Mouse (Mus musculus): ENCODE measurements around the gene Zswim1. TPM values are rescaled to one million over a fixed set of nuclear protein-coding genes. Genes with fewer than 3 reads are reported as not detected.
"Not testable (repeated sequence)": the region's sequence is repeated elsewhere in the genome, so short reads cannot be mapped to it uniquely, and the experiment has no call there.

The Zswim1 gene
- polyA plus RNA-seq, 1 experiment from 2014 or later, result 26.1 TPM

DNA sequence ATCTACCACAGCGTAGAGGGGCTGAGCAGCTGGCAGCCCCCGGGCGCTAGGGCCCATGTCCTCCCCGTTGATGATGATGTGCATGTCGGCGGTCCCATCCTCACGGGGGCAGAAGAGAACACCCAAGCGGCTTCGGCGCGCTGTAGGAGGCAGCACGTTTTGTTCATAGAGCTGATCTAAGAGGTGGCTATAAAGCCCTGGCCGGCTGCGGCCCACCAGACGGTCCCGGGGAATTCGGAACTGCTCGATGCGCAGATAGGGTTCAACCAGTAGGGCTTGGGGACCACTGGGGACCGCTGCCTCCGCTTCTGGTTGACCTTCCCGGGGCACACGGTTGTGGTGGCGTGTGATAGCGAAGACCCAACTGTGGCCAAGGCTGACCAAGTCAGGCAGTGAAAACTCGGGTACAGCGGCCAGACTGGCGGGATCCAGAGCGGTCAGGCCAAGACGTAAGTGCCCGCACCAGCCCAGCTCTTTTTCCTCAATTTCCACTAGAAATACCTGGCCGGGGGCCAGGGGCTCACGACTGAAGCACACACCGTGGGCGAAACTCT is 10.3 kb downstream of the Zswim1 start, which contains the start of gene Ctsa:
Ctsa (plus strand) TSS at position 126 of the 554 bp plus-strand sequence.
- H3K36me3 ChIP-seq (ENCODE audit: control insufficient read depth, insufficient read depth, low read length), result peaks cover 2% of the 10 kb centered on the region
- H3K4me3 ChIP-seq (ENCODE audit: low read length), result peak within 1 kb of the TSS; percentile 69
- no peaks in the 10 kb centered on the region for H3K9me3 ChIP-seq (ENCODE audit: control insufficient read depth, low read length)
- peak within 1 kb of the TSS; percentile 99 for H3K4me2 ChIP-seq (ENCODE audit: low read length)
- peak; percentile 63 for ATAC-seq
- peak within 1 kb of the TSS; percentile 79 for H3K9ac ChIP-seq (ENCODE audit: low read depth, low read length)
- WGBS, result 1% methylated on average over 33 of the region's 35 CpGs
- peaks cover 17% of the 10 kb centered on the region for H3K4me1 ChIP-seq (ENCODE audit: control insufficient read depth, insufficient read depth, low read depth, low read length)
- peak within 1 kb of the TSS; percentile 78 for H3K27ac ChIP-seq (ENCODE audit: low read depth, low read length)
- no peaks in the 10 kb centered on the region for H3K27me3 ChIP-seq (replicated peaks; ENCODE audit: control insufficient read depth, insufficient read depth, low read length)

DNA sequence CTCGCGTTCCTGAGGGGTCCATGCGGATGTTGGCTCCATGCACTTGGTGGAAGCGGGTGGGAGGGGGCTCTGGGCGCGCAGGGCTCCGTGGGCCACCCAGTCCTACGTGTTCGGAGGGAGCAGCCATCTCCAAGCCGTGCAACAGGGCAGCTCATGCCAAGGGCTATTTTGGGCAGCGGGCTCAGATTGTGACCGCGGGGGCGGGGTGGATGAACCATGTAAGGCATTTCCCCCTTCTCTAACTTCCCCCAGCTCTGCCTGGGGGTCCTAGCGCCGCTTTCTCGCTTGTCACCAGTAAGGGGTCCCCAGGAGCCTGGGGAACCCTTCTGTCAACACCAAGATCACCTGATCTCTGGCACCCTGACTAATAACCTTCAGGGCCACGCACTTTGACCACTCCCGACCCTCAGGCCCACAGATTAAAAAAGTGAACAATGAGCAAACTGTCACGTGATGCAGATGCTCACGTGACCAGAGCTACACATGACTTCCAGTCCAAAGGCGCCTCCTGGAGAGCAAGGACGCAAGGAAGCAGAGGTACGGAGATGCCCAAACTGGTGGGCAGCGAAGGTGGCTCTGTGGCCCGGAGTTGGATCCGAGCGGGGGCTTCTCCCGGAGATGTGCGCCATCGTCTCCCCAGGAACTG is 11.0 kb downstream of the Zswim1 start, which contains the start of gene Neurl2:
Neurl2 (minus strand) TSS at position 143 of the 646 bp plus-strand sequence.
- H3K36me3 ChIP-seq (ENCODE audit: control insufficient read depth, insufficient read depth, low read length), result peaks cover 4% of the 10 kb centered on the region; the same call in 1 of the 2 replicates
- no peaks in the 10 kb centered on the region for H3K9me3 ChIP-seq (ENCODE audit: control insufficient read depth, low read length)
- peaks cover 17% of the 10 kb centered on the region for H3K4me1 ChIP-seq (ENCODE audit: control insufficient read depth, insufficient read depth, low read depth, low read length)
- no peaks in the 10 kb centered on the region for H3K27me3 ChIP-seq (replicated peaks; ENCODE audit: control insufficient read depth, insufficient read depth, low read length)
- H3K9ac ChIP-seq (ENCODE audit: low read depth, low read length), result peak within 1 kb of the TSS; percentile 79
- WGBS, result under 1% methylated on average over 31 of the region's 31 CpGs
- ATAC-seq, result peak; percentile 70
- H3K4me3 ChIP-seq (ENCODE audit: low read length), result peak within 1 kb of the TSS; percentile 69
- peak within 1 kb of the TSS; percentile 78 for H3K27ac ChIP-seq (ENCODE audit: low read depth, low read length)
- peak within 1 kb of the TSS; percentile 99 for H3K4me2 ChIP-seq (ENCODE audit: low read length)

DNA sequence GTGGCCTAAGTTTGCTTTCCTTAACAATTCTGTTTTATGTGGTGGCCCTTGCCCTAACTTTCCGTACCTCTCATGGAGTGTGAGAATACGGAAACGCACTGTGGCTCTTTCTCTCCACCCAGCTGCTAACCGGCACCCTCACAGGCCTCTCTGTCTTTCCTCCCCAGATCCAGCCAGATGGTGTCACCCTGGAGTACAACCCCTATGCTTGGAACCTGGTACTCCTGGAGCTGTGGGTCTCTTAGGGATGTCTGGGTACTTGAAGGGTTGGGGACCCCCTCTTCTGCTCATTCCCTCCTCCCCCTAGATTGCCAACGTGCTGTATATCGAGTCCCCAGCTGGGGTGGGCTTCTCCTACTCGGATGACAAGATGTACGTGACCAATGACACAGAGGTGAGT is 12.0 kb downstream of the Zswim1 start:
- no peaks in the 10 kb centered on the region for H3K27me3 ChIP-seq (replicated peaks; ENCODE audit: control insufficient read depth, insufficient read depth, low read length)
- peak overlapping the region; percentile 79 for H3K9ac ChIP-seq (ENCODE audit: low read depth, low read length)
- peaks cover 7% of the 10 kb centered on the region; the same call in 1 of the 2 replicates for H3K36me3 ChIP-seq (ENCODE audit: control insufficient read depth, insufficient read depth, low read length)
- no peak overlapping the region for H3K27ac ChIP-seq (ENCODE audit: low read depth, low read length)
- H3K4me3 ChIP-seq (ENCODE audit: low read length), result peak overlapping the region; percentile 69
- H3K4me1 ChIP-seq (ENCODE audit: control insufficient read depth, insufficient read depth, low read depth, low read length), result peaks cover 17% of the 10 kb centered on the region
- peak overlapping the region; percentile 99 for H3K4me2 ChIP-seq (ENCODE audit: low read length)
- no peak for ATAC-seq
- no peaks in the 10 kb centered on the region for H3K9me3 ChIP-seq (ENCODE audit: control insufficient read depth, low read length)
- 44% methylated on average over 8 of the region's 8 CpGs for WGBS

DNA sequence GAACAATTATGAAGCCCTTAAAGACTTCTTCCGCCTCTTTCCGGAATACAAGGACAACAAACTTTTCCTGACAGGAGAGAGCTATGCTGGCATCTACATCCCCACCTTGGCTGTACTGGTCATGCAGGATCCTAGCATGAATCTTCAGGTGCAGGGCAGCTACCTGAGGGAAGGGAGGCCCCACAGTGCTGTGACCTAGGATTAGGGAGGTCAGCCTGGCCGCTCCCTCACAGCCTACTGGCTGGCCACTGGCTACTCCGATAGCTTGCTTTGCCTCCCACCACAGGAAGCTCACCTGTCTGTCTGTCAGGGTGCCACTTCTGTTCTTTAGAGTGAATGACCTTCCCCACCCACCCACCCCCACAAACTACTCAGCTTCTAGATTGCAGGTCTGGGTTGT is 12.7 kb downstream of the Zswim1 start:
- Histone ChIP-seq H3K4me1 (ENCODE audit: control insufficient read depth, insufficient read depth, low read depth, low read length) (peaks cover 17% of the 10 kb centered on the region), H3K27me3 (replicated peaks; ENCODE audit: control insufficient read depth, insufficient read depth, low read length) (no peaks in the 10 kb centered on the region), H3K27ac (ENCODE audit: low read depth, low read length) (no peak overlapping the region), H3K4me3 (ENCODE audit: low read length) (no peak overlapping the region), H3K4me2 (ENCODE audit: low read length) (no peak overlapping the region; the same call in none of the 2 replicates), H3K9me3 (ENCODE audit: control insufficient read depth, low read length) (no peaks in the 10 kb centered on the region), H3K9ac (ENCODE audit: low read depth, low read length) (no peak overlapping the region), H3K36me3 (ENCODE audit: control insufficient read depth, insufficient read depth, low read length) (peaks cover 13% of the 10 kb centered on the region)
- WGBS, result 92% methylated on average over 4 of the region's 4 CpGs
- ATAC-seq, result no peak

DNA sequence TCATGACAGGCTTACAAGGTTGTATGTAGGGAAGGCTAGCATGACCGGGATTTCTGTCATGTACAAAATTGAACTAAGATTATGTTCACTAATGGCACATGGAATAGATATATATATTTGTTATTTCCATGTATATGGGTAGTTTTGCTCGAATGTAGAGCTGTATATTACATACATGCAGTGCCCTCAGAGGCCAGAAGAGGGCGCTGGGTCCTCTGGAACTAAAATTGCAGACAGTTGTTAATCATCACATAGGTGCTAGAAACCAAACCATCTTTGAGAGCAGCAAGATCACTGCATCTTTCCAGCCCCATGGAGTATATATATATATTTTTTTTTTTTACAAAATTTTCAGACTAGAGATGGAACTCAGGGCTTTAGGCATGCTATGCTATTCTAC is 23.3 kb downstream of the Zswim1 start:
- Histone ChIP-seq H3K36me3 (ENCODE audit: control insufficient read depth, insufficient read depth, low read length) (no peaks in the 10 kb centered on the region), H3K4me3 (ENCODE audit: low read length) (no peak overlapping the region), H3K27me3 (replicated peaks; ENCODE audit: control insufficient read depth, insufficient read depth, low read length) (no peaks in the 10 kb centered on the region), H3K4me1 (ENCODE audit: control insufficient read depth, insufficient read depth, low read depth, low read length) (no peaks in the 10 kb centered on the region), H3K4me2 (ENCODE audit: low read length) (no peak overlapping the region), H3K27ac (ENCODE audit: low read depth, low read length) (no peak overlapping the region), H3K9ac (ENCODE audit: low read depth, low read length) (no peak overlapping the region), H3K9me3 (ENCODE audit: control insufficient read depth, low read length) (no peaks in the 10 kb centered on the region)
- no peak for ATAC-seq
- 53% methylated on average over 3 of the region's 3 CpGs for whole genome bisulfite sequencing

DNA sequence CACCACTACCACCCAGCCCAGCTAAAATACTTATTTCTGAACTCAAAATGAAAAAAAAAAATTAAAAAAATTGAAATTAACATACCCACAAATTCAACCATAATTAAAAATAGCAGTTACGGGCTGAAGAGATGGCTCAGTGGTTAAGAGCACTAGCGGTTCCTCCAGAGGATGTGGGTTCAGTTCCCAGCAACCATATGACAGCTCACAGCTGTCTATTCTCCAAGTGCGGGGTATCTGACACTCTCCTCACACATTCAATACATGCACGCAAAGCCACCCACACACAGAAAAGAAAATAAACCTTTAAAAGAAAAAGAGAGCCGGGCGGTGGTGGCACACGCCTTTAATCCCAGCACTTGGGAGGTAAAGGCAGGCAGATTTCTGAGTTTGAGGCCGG is 27.6 kb downstream of the Zswim1 start:
- Histone ChIP-seq H3K4me1 (ENCODE audit: control insufficient read depth, insufficient read depth, low read depth, low read length) (no peaks in the 10 kb centered on the region), H3K9ac (ENCODE audit: low read depth, low read length) (no peak overlapping the region), H3K36me3 (ENCODE audit: control insufficient read depth, insufficient read depth, low read length) (no peaks in the 10 kb centered on the region), H3K9me3 (ENCODE audit: control insufficient read depth, low read length) (no peaks in the 10 kb centered on the region), H3K27me3 (replicated peaks; ENCODE audit: control insufficient read depth, insufficient read depth, low read length) (no peaks in the 10 kb centered on the region; the same call in 1 of the 2 replicates), H3K27ac (ENCODE audit: low read depth, low read length) (no peak overlapping the region), H3K4me3 (ENCODE audit: low read length) (no peak overlapping the region), H3K4me2 (ENCODE audit: low read length) (no peak overlapping the region)
- WGBS, result 93% methylated on average over 8 of the region's 8 CpGs
- no peak for ATAC-seq

DNA sequence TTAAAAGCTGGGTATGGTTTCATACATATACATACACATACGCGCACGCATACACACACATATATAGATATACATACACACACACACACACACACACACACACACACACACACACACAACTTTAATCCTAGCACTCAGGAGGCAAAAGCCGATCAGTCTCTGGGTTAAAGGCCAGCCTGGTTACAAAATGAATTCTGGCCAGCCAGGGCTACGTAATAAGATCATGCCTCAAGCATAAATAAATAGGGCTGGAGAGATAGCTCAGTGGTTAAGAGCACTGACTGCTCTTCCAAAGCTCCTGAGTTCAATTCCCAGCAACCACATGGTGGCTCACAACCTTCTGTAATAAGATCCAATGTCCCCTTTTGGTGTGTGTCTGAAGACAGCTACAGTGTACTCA is 33.1 kb downstream of the Zswim1 start:
- 84% methylated on average over 5 of the region's 5 CpGs for WGBS
- not testable (repeated sequence) for H3K9me3 ChIP-seq (ENCODE audit: control insufficient read depth, low read length); H3K4me2 ChIP-seq (ENCODE audit: low read length); H3K9ac ChIP-seq (ENCODE audit: low read depth, low read length); H3K27ac ChIP-seq (ENCODE audit: low read depth, low read length); ATAC-seq; H3K27me3 ChIP-seq (replicated peaks; ENCODE audit: control insufficient read depth, insufficient read depth, low read length); H3K4me3 ChIP-seq (ENCODE audit: low read length); H3K36me3 ChIP-seq (ENCODE audit: control insufficient read depth, insufficient read depth, low read length)
- peaks cover 17% of the 10 kb centered on the region for H3K4me1 ChIP-seq (ENCODE audit: control insufficient read depth, insufficient read depth, low read depth, low read length)

DNA sequence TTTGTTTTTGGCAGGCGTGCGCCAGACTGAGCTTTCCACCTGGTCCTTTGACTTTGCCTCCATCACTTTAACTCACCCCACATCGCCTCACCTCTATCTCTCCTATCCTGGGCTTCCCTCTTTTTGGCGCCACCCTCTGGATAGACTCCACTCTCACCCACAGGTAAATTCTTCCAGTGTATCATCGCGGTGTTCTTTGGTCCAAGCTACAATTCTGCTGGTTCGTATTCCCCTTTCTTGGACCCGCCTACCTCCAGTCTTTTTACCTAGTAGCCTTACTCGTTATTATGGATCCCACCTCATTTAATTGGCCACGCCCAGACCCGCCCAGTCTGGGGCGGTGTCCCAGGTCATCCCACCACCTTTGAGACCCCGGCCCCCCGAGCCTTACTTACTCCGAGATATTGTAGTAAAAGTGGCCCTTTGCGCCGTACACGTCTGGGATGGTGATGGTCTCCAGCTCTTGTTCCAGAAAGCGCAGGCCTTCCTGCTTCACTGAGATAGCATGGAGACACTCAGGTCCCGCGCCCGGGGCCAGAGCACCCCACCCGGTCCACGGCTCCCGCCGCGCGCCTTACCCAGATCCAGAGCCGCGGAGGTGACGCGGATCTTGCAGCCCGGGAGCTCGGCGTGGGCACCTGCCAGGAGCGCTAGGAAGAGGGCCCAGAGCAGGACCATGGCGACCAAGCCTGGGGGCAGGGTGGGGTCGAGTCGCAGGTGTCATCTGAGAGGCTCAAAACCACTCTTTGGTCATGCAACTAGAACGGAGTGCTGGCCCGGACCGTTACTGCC is 34.0 kb downstream of the Zswim1 start:
- H3K9me3 ChIP-seq (ENCODE audit: control insufficient read depth, low read length), result no peaks in the 10 kb centered on the region
- peak overlapping the region; percentile 56 for H3K9ac ChIP-seq (ENCODE audit: low read depth, low read length)
- peaks cover 17% of the 10 kb centered on the region for H3K4me1 ChIP-seq (ENCODE audit: control insufficient read depth, insufficient read depth, low read depth, low read length)
- H3K27ac ChIP-seq (ENCODE audit: low read depth, low read length), result no peak overlapping the region; the same call in 1 of the 2 replicates
- ATAC-seq, result peak; percentile 25; the same call in 1 of the 2 replicates
- H3K4me3 ChIP-seq (ENCODE audit: low read length), result peak overlapping the region; percentile 35
- peaks cover 8% of the 10 kb centered on the region; the same call in 1 of the 2 replicates for H3K27me3 ChIP-seq (replicated peaks; ENCODE audit: control insufficient read depth, insufficient read depth, low read length)
- H3K4me2 ChIP-seq (ENCODE audit: low read length), result peak overlapping the region; percentile 58
- no peaks in the 10 kb centered on the region for H3K36me3 ChIP-seq (ENCODE audit: control insufficient read depth, insufficient read depth, low read length)
- under 1% methylated on average over 42 of the region's 42 CpGs for WGBS

Measured in hindbrain, embryonic 16.5 days (tissue).